Mouse (Mus musculus): ENCODE data around the gene Nudt10.

Gene Nudt10

DNA sequence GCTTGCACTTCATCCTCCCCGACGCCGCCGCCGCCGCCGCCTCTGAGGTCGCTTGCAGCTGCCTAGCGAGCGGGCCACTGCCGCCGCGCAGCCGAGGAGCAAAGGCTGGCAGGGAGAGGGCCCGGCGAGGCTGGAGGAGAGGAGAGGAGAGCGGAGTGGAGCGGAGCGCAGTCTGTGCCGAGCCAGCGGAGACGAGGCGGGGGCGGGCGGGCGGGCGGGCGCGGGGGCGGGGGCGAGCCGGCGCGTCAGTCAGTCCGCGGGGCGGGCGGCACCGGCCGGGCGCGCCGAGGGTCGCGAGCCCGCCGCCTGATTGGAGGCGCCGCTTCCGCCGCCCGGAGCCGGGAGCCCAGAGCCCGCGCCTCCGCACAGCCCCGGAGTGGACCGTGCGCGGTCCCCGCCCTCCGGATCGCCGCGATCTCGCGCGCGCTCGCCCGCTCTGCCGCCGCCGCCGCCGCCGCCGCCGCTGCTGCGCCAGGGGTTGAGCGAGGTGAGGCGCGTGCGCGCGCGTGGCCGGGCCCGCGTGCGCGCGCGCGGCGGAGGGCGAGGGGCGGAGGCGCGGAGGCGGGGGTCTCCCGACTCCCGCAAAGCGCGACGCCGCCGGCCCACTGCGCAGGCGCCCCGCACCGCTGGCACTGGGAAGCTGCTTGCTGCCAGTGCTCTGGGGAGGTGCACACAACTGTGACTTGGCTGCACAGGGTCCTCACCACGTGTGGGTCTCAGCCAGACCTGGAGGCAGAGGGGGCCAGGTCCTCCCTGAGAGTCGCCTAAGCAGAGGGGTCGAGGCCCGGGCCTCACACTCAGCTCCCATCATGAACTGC, at the start of gene Nudt10:
Gene Nudt10 (minus strand): TSS at position 193 of the 818 bp plus-strand sequence.
- peak in 1 of 2 experiments; percentile 24 for DNase-seq

DNA sequence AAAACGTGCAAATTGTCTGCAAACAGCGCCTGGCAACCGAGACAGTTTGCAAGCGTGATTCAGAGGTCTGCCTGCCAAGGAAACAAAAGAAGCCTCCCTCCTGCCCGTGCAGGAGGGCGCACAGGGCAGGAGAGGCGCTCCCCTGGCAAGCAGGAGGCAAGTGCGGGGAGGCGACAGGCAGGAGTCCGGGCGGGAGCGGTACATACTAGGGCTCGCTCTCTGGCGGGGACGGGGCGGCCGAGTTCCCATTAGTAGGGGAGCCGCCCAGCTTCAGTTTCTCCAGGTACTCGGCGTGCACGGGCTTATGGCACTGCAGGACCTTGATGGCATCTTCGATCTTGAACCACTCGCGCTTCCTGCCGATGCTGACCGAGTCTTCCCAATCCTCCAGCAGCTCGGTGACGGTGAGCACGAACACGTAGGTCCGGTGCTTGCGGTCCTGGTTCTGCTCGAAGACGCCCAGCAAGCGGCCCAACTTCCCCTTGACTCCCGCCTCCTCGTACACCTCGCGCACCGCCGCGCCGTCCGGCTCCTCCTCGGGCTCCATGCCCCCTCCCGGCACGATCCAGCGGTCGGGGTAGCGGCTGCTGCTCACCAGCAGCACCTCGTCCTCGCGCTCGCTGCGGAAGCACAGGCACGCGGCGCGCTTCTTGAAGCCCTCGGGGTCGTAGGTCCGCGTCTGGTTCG, 536 bp downstream of the Nudt10 start:
- DNase-seq: peak in 1 of 2 experiments; percentile 0

DNA sequence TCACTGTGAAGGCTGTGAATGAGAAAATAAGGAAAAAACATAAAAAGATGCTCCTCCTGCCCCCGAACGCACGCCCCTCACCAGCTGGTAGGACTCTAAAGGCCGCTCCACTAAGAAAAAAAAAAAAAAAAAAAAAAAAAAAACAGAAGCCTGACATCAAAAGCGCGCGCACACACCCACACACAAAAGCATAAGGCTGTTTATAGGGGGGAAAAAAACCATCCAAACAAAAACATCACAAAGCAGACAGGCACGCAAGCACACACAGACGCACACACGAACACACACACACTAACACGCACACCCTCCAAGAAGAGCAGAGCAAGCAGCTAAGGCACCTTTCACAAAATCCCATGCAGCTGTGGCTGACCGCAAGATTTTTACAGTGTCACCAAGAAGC, 1.1 kb downstream of the Nudt10 start:
- no peak for DNase-seq

All from kidney, postnatal 36 days (tissue).